Mouse (Mus musculus): Measurements from ENCODE around the gene Rad50.

The Rad50 gene

GRCm38 (mm10) chr11:53633644-53634043, 73.5 kb downstream of the Rad50 start:
- DNase-seq (ENCODE audit: low spot score): no peak

GRCm38 (mm10) chr11:53632122-53632733, 74.9 kb downstream of the Rad50 start:
- no peak for DNase-seq (ENCODE audit: low spot score)

GRCm38 (mm10) chr11:53627859-53628258, 79.3 kb downstream of the Rad50 start:
- DNase-seq (ENCODE audit: low spot score): peak; percentile 86

- no peak for DNase-seq (ENCODE audit: low spot score)
Observed at GRCm38 (mm10) chr11:53626802-53627373, 80.2 kb downstream of the Rad50 start.

GRCm38 (mm10) chr11:53624124-53624523, 83.0 kb downstream of the Rad50 start:
- DNase-seq (ENCODE audit: low spot score): no peak

- no peak for DNase-seq (ENCODE audit: low spot score)
Observed at GRCm38 (mm10) chr11:53623573-53623972, 83.5 kb downstream of the Rad50 start.

- DNase-seq (ENCODE audit: low spot score): no peak
Observed at GRCm38 (mm10) chr11:53622440-53622806, 84.7 kb downstream of the Rad50 start.

GRCm38 (mm10) chr11:53621582-53622439, 85.3 kb downstream of the Rad50 start:
- DNase-seq (ENCODE audit: low spot score): no peak

GRCm38 (mm10) chr11:53620094-53620493, 87.0 kb downstream of the Rad50 start:
- DNase-seq (ENCODE audit: low spot score): no peak

GRCm38 (mm10) chr11:53619428-53619827, 87.7 kb downstream of the Rad50 start:
- no peak for DNase-seq (ENCODE audit: low spot score)

GRCm38 (mm10) chr11:53618619-53619198, 88.4 kb downstream of the Rad50 start, which contains the start of gene Il4:
Gene Il4, minus strand, starts transcription at chr11:53618669.
- DNase-seq (ENCODE audit: low spot score): no peak

- DNase-seq (ENCODE audit: low spot score): no peak
Observed at GRCm38 (mm10) chr11:53617562-53618109, 89.5 kb downstream of the Rad50 start.

GRCm38 (mm10) chr11:53616748-53617558, 90.2 kb downstream of the Rad50 start:
- no peak for DNase-seq (ENCODE audit: low spot score)

GRCm38 (mm10) chr11:53615575-53615974, 91.5 kb downstream of the Rad50 start:
- no peak for DNase-seq (ENCODE audit: low spot score)

- DNase-seq (ENCODE audit: low spot score): no peak
Observed at GRCm38 (mm10) chr11:53615172-53615571, 91.9 kb downstream of the Rad50 start.

- DNase-seq (ENCODE audit: low spot score): no peak
Observed at GRCm38 (mm10) chr11:53609672-53610071, 97.4 kb downstream of the Rad50 start.

GRCm38 (mm10) chr11:53609231-53609630, 97.9 kb downstream of the Rad50 start:
- DNase-seq (ENCODE audit: low spot score): no peak

- DNase-seq (ENCODE audit: low spot score): no peak
Observed at GRCm38 (mm10) chr11:53605609-53606008, 101.5 kb downstream of the Rad50 start.

GRCm38 (mm10) chr11:53604983-53605382, 102.1 kb downstream of the Rad50 start:
- DNase-seq (ENCODE audit: low spot score): no peak

Data from testis, postnatal 10 days (tissue).